Mouse (Mus musculus): ENCODE data around the gene Upf2.
"Not testable (repeated sequence)": the region's sequence is repeated elsewhere in the genome, so short reads cannot be mapped to it uniquely, and the experiment has no call there.

Upf2 gene

GRCm38 (mm10) chr2:6071598-6072440 lies 120.5 kb downstream of the Upf2 start:
- DNase-seq (ENCODE audit: low read depth, low spot score) = no peak

- DNase-seq (ENCODE audit: low read depth, low spot score) = no peak
These were observed 121.5 kb downstream of the Upf2 start for GRCm38 (mm10) chr2:6072685-6073260.

- DNase-seq (ENCODE audit: low read depth, low spot score) = no peak
These were observed 123.7 kb downstream of the Upf2 start for GRCm38 (mm10) chr2:6074891-6075529.

- no peak for DNase-seq (ENCODE audit: low read depth, low spot score)
These were observed 124.2 kb downstream of the Upf2 start for GRCm38 (mm10) chr2:6075530-6075896.

GRCm38 (mm10) chr2:6080037-6080436 lies 128.8 kb downstream of the Upf2 start:
- no peak for DNase-seq (ENCODE audit: low read depth, low spot score)

GRCm38 (mm10) chr2:6081108-6081507 lies 129.8 kb downstream of the Upf2 start:
- DNase-seq (ENCODE audit: low read depth, low spot score) = no peak

- no peak for DNase-seq (ENCODE audit: low read depth, low spot score)
These were observed 131.3 kb downstream of the Upf2 start for GRCm38 (mm10) chr2:6082615-6083014.

- DNase-seq (ENCODE audit: low read depth, low spot score) = no peak
These were observed 132.4 kb downstream of the Upf2 start for GRCm38 (mm10) chr2:6083696-6084095.

GRCm38 (mm10) chr2:6085622-6086530 lies 134.6 kb downstream of the Upf2 start:
- peak; percentile 68 for DNase-seq (ENCODE audit: low read depth, low spot score)

- no peak for DNase-seq (ENCODE audit: low read depth, low spot score)
These were observed 135.9 kb downstream of the Upf2 start for GRCm38 (mm10) chr2:6087151-6087550.

- DNase-seq (ENCODE audit: low read depth, low spot score) = not testable (repeated sequence)
These were observed 138.7 kb downstream of the Upf2 start for GRCm38 (mm10) chr2:6089941-6090340.

- peak; percentile 57 for DNase-seq (ENCODE audit: low read depth, low spot score)
These were observed 145.9 kb downstream of the Upf2 start for GRCm38 (mm10) chr2:6097113-6097716.

- no peak for DNase-seq (ENCODE audit: low read depth, low spot score)
These were observed 147.7 kb downstream of the Upf2 start for GRCm38 (mm10) chr2:6098924-6099323.

GRCm38 (mm10) chr2:6099443-6099842 lies 148.2 kb downstream of the Upf2 start:
- DNase-seq (ENCODE audit: low read depth, low spot score) = no peak

GRCm38 (mm10) chr2:6100027-6100749 lies 148.9 kb downstream of the Upf2 start:
- DNase-seq (ENCODE audit: low read depth, low spot score) = no peak

GRCm38 (mm10) chr2:6100755-6101154 lies 149.5 kb downstream of the Upf2 start:
- no peak for DNase-seq (ENCODE audit: low read depth, low spot score)

- no peak for DNase-seq (ENCODE audit: low read depth, low spot score)
These were observed 154.2 kb downstream of the Upf2 start for GRCm38 (mm10) chr2:6105437-6105836.
